Mouse (Mus musculus): ENCODE measurements around the gene Sbk2. TPM values are rescaled to one million over a fixed set of nuclear protein-coding genes. Genes with fewer than 3 reads are reported as not detected.
A peak's percentile ranks its signal among the peaks of the same experiment; 100 is the strongest.
"Not testable (repeated sequence)": the region's sequence is repeated elsewhere in the genome, so short reads cannot be mapped to it uniquely, and the experiment has no call there.

The Sbk2 gene
- polyA plus RNA-seq (2015; fragmentation: Nextera tagmentation; extraction: Ambion mirVana): 0.22 and 0.30 TPM in 2 replicates

DNA sequence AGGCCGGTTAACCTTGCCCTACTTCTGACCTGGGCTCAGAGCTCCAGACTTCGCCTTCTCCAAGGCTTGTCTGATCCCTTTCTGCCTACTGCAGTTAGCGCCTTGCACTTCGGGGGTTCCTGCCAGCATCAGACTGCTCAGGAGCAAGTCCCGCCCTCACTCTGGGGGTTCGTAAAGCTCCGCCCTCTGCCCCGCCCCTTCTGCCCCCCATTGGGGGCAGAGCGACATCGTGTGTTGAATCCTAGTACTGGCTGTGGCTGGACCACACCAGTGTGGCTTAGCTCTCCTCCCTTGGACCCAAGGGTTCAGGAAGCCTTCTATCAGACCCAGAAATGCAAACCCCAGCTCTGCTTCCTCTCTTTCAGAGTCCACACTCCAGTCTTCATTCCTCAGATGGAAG, at the start of gene Sbk2:
Gene Sbk2, minus strand, starts transcription at position 135 of the 400 bp plus-strand sequence.
- H3K4me3 ChIP-seq (replicated peaks): no peak within 1 kb of the TSS; the same call in 1 of the 2 replicates

DNA sequence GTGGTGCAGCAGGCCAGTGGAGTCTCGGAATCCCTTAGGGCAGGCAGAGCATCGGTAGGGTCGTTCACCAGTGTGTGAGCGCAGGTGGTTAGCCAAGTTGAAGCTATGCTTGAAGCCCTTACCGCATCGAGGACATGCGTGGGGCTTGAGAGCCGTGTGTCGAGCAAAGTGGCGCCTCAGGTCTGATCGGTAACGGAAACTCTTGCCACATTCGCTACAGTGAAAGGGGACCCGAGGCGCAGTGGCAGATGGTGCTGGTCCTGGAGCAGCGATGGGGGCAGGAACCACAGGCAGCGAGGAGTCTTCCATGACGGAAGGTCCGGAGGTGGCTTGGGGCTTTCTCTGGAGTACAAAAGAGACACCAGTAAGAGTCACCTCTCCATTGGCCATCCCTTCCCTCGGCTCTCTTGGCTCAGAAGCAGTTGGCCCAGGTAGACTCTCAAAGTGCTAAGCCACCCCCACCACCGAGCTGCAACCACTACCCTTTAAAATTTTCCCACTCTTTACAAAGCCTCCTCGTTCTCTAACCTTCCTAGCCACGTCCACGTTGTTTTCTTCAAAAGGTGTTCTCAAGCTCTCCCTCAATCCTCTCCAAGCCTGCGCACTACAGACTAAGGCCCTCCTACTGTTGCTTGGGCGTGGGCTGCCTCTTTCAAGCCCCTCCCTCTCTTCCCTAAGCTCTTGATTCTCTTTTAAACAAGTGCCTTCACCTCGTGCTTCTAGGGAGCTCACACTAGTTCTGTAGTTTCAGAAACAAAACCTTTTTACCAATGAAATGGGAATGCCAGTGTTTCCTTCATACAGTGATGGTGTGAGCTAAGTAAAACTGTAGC, 48.7 kb upstream of the Sbk2 start:
- H3K9me3 ChIP-seq: no peaks in the 10 kb centered on the region
- no peak overlapping the region for H3K9ac ChIP-seq
- H3K27me3 ChIP-seq (replicated peaks): no peaks in the 10 kb centered on the region
- WGBS: 84% methylated on average over 27 of the region's 27 CpGs
- H3K27ac ChIP-seq: no peak overlapping the region
- H3K4me1 ChIP-seq: 0 out of 2 replicates have a peak, but pooled peaks cover 4% of the 10 kb centered on the region
- H3K36me3 ChIP-seq: peaks cover 53% of the 10 kb centered on the region
- ATAC-seq (ENCODE audit: insufficient read depth, low FRiP score, low read depth): no peak
- peak overlapping the region; percentile 77 for H3K4me3 ChIP-seq (replicated peaks)
- peak overlapping the region; percentile 54; the same call in 1 of the 2 replicates for H3K4me2 ChIP-seq

More for the DNA sequence above, at the start of gene Sbk2:
- WGBS: 4% methylated on average over 10 of the region's 10 CpGs
- Histone ChIP-seq H3K4me1 (no peaks in the 10 kb centered on the region), H3K9ac (no peak within 1 kb of the TSS), H3K27me3 (replicated peaks) (no peaks in the 10 kb centered on the region), H3K36me3 (no peaks in the 10 kb centered on the region), H3K4me2 (peak within 1 kb of the TSS; percentile 34), H3K9me3 (no peaks in the 10 kb centered on the region), H3K27ac (no peak within 1 kb of the TSS)
- ATAC-seq (ENCODE audit: insufficient read depth, low FRiP score, low read depth): peak; percentile 73

DNA sequence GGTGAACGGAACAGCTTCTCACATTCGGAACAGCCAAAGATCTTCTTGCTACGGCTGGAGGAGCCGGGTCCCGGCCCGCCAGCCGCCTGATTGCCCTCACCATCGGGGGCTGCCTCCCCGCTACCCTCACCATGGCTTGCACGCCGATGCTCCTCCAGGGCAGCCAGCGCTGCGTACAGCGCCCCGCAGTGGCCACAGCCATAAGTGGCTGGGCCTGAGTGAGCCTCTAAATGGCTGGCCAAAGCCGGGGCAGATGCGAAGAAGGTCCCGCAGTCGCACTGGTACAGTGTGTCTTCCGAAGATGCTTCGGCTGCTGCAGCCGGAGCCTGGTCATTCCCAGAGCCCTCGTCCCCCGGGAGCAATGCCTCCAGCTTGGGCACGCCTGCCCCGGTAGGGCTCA, 44.0 kb upstream of the Sbk2 start:
- Histone ChIP-seq H3K4me1 (no peaks in the 10 kb centered on the region), H3K27ac (no peak overlapping the region), H3K9ac (no peak overlapping the region), H3K9me3 (no peaks in the 10 kb centered on the region), H3K36me3 (peaks cover 58% of the 10 kb centered on the region), H3K4me2 (no peak overlapping the region), H3K4me3 (replicated peaks) (no peak overlapping the region), H3K27me3 (replicated peaks) (no peaks in the 10 kb centered on the region)
- no peak for ATAC-seq (ENCODE audit: insufficient read depth, low FRiP score, low read depth)
- WGBS: 95% methylated on average over 26 of the region's 26 CpGs

DNA sequence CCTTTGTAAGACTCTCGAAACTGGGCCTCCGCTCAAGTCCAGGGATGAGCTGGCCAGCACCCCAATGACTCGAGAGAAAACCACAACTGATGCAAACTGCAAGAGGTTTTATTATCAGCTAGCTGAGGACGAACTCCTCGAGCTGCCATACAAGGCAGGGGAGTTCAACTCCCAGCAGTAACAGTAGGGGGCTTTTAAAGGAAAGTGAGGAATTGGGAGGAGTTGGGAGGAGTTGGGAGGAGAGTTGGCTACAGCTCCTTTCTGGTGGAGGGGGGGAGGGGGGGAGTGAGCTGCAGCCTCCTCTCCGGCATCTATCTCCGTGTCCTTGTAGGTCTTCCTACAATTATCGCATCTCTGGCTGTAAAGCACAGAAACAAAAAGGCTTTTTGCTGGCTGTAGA, 38.7 kb upstream of the Sbk2 start:
- H3K27ac ChIP-seq; H3K4me3 ChIP-seq (replicated peaks); ATAC-seq (ENCODE audit: insufficient read depth, low FRiP score, low read depth); H3K9me3 ChIP-seq; H3K4me1 ChIP-seq; H3K27me3 ChIP-seq (replicated peaks); H3K9ac ChIP-seq; H3K4me2 ChIP-seq: not testable (repeated sequence)
- WGBS: 70% methylated on average over 8 of the region's 8 CpGs
- peaks cover 12% of the 10 kb centered on the region for H3K36me3 ChIP-seq

DNA sequence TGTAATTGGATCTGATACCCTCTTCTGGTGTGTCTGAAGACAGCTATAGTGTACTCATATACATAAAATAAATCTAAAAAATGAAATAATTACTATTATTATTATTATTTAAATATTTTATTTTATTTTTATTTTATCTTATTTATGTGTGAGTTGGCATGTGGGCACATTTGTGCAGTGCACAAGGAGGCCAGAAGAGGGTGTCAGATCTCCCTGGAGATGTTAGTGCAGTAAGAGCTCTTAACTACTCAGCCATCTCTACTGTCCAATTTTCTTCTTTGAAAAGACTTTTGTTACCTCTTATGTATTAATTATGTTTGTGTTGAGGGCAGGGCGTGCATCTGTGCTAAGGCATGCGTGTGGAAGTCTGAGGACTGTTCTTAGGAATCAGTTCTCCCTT, 35.7 kb upstream of the Sbk2 start:
- ATAC-seq (ENCODE audit: insufficient read depth, low FRiP score, low read depth): no peak
- no peak overlapping the region for H3K4me3 ChIP-seq (replicated peaks)
- H3K27me3 ChIP-seq (replicated peaks): no peaks in the 10 kb centered on the region
- H3K4me2 ChIP-seq: no peak overlapping the region
- H3K27ac ChIP-seq: no peak overlapping the region
- no peaks in the 10 kb centered on the region for H3K9me3 ChIP-seq
- H3K9ac ChIP-seq: no peak overlapping the region
- H3K4me1 ChIP-seq: peaks cover 10% of the 10 kb centered on the region
- no peaks in the 10 kb centered on the region for H3K36me3 ChIP-seq
- WGBS: 65% methylated on average over 2 of the region's 2 CpGs

DNA sequence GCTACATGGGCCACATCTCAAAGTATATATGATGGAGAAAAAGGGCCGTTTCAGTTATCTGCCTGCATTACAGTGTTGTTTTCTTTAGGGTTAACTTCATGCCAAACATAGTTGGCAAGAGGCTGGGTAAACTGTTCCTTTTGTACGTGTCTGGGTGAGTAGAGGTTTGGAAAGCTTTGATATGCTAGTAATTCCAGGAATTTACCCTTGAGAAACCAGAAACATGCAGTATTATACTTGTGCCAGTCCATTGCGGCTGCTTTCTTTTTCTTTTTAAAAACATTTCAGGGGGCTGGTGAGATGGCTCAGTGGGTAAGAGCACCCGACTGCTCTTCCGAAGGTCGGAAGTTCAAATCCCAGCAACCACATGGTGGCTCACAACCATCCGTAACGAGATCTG, 32.7 kb upstream of the Sbk2 start:
- no peaks in the 10 kb centered on the region for H3K27me3 ChIP-seq (replicated peaks)
- WGBS: 57% methylated on average over 8 of the region's 8 CpGs
- ATAC-seq (ENCODE audit: insufficient read depth, low FRiP score, low read depth): no peak
- H3K4me2 ChIP-seq: peak overlapping the region; percentile 69; the same call in 1 of the 2 replicates
- peaks cover 20% of the 10 kb centered on the region for H3K36me3 ChIP-seq
- H3K9me3 ChIP-seq: no peaks in the 10 kb centered on the region
- peaks cover 19% of the 10 kb centered on the region for H3K4me1 ChIP-seq
- H3K9ac ChIP-seq: no peak overlapping the region
- H3K4me3 ChIP-seq (replicated peaks): peak overlapping the region; percentile 72
- no peak overlapping the region for H3K27ac ChIP-seq

DNA sequence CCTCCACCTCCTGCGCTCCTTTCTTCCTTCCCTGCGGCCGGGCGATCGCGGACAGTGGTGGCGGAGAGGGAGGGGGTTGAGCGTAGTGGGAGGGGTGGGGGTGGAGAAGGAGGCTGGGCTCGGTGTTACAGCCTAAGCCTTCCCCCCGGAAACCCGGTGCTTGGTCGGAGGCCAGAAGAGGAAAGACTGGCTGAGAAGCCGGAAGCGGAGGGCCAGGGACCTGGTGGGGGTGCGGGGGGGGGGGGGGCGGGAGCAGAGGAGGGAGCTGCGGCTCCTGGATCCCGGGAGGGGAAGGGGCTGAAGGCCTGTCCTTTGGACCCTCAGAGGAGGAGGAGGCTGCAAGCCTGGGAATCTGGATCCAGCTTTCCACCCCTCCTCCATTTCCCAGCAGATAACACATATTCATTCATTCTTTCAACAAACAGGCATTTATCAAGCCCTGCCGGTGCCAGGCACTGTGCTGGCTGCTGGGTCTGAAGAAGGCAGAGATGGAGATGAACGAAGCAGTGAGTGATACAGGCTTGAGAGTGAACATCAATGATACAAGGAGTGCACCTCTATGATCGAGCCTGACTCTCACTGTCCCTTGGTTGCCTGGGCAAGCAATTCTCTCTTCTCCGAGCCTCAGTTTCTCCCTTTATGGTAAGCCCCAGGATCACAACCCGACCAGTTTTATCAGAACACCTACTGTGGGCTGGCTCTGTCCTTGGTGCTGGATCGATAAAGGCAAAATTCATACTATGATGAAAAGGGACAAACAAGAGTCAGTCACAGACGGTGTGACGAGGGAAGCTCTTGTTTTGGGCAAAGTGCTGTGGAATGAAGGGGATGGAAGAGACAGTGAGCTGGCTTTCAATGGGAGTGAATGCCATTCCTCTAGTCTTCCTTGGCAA, 32.0 kb upstream of the Sbk2 start, which contains the start of gene Zfp579:
Gene Zfp579, minus strand, starts transcription at position 156 of the 893 bp plus-strand sequence.
- 5% methylated on average over 17 of the region's 26 CpGs for WGBS

DNA sequence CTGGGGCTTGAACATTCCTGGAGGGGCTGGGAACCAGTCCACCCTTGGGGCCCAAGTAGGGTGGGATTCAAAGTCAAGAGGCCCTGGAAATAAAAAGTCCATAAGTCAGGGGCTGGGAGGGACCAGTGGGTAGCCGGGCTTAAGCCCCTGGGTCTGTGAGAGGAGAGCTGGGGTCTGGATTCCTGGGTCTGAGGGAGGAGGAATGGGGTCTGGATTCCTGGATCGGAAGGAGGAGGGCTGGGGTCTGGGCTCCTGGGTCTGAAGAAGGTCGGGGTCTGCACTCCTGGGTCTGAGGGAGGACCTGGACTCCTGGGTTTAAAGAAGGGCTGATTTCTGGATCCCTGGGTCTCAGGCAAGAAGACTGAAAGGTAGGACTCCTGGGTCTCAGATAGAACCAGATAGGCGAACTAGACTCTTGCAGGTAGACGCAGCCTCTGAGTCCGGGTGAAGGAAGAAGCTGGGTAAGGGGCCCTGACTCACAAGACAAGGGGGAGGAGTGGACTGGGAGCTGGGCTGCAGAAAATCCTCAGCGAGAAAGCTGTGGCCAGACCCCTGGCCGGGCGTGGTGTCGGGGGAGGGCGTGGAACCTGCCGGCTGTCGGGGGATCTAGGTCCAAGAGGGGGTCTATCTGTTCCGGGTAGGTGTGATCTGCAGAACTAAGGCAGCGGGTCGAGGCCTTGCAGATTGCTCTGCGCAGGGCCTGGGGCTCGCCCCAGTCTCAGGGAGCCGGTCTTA, 31.2 kb upstream of the Sbk2 start:
- peaks cover 20% of the 10 kb centered on the region for H3K36me3 ChIP-seq
- peak overlapping the region; percentile 72 for H3K4me3 ChIP-seq (replicated peaks)
- peaks cover 19% of the 10 kb centered on the region for H3K4me1 ChIP-seq
- ATAC-seq (ENCODE audit: insufficient read depth, low FRiP score, low read depth): no peak; the same call in 1 of the 2 replicates
- 7% methylated on average over 19 of the region's 19 CpGs for WGBS
- H3K4me2 ChIP-seq: peak overlapping the region; percentile 69
- H3K9me3 ChIP-seq: no peaks in the 10 kb centered on the region
- H3K27me3 ChIP-seq (replicated peaks): no peaks in the 10 kb centered on the region
- peak overlapping the region; percentile 81 for H3K9ac ChIP-seq
- peak overlapping the region; percentile 78 for H3K27ac ChIP-seq

More for the DNA sequence above, 32.0 kb upstream of the Sbk2 start, which contains the start of gene Zfp579:
- H3K36me3 ChIP-seq: peaks cover 20% of the 10 kb centered on the region
- peaks cover 19% of the 10 kb centered on the region for H3K4me1 ChIP-seq
- peak within 1 kb of the TSS; percentile 69 for H3K4me2 ChIP-seq
- peak; percentile 86 for ATAC-seq (ENCODE audit: insufficient read depth, low FRiP score, low read depth)
- peak within 1 kb of the TSS; percentile 72 for H3K4me3 ChIP-seq (replicated peaks)
- H3K9ac ChIP-seq: peak within 1 kb of the TSS; percentile 81
- H3K9me3 ChIP-seq: no peaks in the 10 kb centered on the region
- H3K27ac ChIP-seq: peak within 1 kb of the TSS; percentile 78
- no peaks in the 10 kb centered on the region for H3K27me3 ChIP-seq (replicated peaks)

DNA sequence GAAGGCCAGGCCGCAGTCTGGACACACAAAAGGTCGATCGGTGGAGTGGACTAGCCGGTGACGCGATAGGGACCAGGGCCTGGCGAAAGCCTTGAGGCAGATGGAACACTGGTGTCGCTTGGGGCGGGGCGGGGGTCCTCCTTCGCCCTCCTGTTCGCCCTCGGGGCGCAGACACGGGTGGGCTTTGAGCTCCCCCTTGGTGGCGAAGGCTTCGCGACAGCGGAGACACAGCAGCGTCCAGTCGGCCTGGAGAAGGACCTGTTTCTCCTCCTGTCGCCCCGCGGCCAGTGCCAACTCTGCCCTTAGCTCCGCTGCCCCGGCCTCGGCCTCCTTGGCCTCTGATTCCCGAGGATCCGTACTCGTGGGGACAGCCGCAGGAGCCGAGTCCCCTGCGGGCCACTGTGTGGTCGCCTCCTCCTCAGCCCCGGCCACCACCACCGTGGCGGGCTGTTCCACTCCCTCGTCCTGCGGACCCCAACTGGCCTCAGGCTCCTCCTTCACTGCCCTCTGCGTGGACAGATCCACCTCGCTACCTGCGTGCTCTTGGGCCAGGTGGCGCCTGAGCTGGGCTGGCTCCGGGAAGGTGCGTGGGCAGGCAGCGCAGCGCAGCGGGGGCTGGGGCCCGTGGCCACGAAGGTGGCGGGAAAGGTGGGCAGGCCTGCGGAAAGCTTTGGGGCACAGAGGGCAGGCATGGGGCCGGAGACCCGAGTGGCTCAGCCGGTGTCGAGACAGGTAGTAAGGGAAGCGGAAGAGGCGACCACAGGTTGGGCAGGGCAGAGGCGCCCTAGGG, 30.0 kb upstream of the Sbk2 start:
- H3K27ac ChIP-seq: no peak overlapping the region
- peak overlapping the region; percentile 69 for H3K4me2 ChIP-seq
- H3K27me3 ChIP-seq (replicated peaks): no peaks in the 10 kb centered on the region
- H3K4me3 ChIP-seq (replicated peaks): peak overlapping the region; percentile 72; the same call in 1 of the 2 replicates
- H3K9me3 ChIP-seq: no peaks in the 10 kb centered on the region
- H3K9ac ChIP-seq: no peak overlapping the region
- ATAC-seq (ENCODE audit: insufficient read depth, low FRiP score, low read depth): no peak
- 59% methylated on average over 59 of the region's 59 CpGs for WGBS
- peaks cover 20% of the 10 kb centered on the region for H3K36me3 ChIP-seq
- peaks cover 19% of the 10 kb centered on the region for H3K4me1 ChIP-seq

DNA sequence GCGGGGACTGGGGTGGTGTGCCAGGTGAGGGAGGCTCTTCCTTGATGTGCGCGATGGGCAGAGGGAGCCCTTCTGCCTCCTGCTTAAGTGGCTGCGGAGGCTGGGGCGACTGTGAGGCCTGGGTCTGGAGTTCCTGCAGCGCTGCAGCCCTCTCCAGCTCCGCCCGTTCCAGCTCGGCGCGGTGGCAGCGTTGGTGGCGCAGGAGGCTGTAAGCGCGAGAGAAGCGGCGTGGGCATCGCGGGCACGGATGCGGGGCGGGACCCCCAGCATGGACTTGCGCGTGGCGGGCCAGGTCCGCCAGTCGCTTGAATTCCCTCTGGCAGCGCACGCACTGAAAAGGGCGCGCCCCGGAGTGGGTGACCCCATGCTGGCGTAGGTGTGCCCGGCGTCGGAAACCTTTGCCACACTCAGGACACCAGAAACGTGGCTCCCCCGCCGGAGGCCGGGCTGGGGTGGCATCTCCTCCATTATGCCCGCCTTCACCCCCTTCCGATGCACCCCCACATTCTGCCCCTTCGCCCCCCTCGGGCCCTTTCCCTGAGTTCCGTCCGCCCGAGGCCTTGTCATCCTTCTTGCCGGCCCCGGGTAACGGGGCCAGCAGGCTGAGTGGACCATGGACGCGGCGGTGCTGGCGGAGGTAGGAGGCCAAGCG, 29.3 kb upstream of the Sbk2 start:
- H3K9ac ChIP-seq: no peak overlapping the region
- H3K4me3 ChIP-seq (replicated peaks): no peak overlapping the region
- no peak for ATAC-seq (ENCODE audit: insufficient read depth, low FRiP score, low read depth)
- peaks cover 20% of the 10 kb centered on the region for H3K36me3 ChIP-seq
- no peak overlapping the region for H3K4me2 ChIP-seq
- H3K9me3 ChIP-seq: no peaks in the 10 kb centered on the region
- peaks cover 19% of the 10 kb centered on the region for H3K4me1 ChIP-seq
- H3K27me3 ChIP-seq (replicated peaks): no peaks in the 10 kb centered on the region
- H3K27ac ChIP-seq: no peak overlapping the region
- WGBS: 55% methylated on average over 55 of the region's 55 CpGs

Measured in stomach, embryonic 15.5 days (tissue).